Mouse (Mus musculus) CD4-positive helper T cell, adult 2 months (primary cell): ENCODE measurements around the gene Tlx1.
A peak's percentile ranks its signal among the peaks of the same experiment; 100 is the strongest.

Experiments used
- DNase-seq: peaks from one replicate; pipeline ENCODE4 v3.0.0-alpha.2; 2012; ENCODE audit warnings: low read depth, missing footprints, low spot score

The Tlx1 gene

GRCm38 (mm10) chr19:45150490-45151181 is at the start of gene Tlx1:
Tlx1 (plus strand) TSS chr19:45150680.
- no peak for DNase-seq

- DNase-seq = no peak
Observed at GRCm38 (mm10) chr19:45105591-45105990, 44.9 kb upstream of the Tlx1 start.

GRCm38 (mm10) chr19:45106689-45107088 is 43.8 kb upstream of the Tlx1 start:
- DNase-seq = no peak

GRCm38 (mm10) chr19:45110681-45111080 is 39.8 kb upstream of the Tlx1 start:
- no peak for DNase-seq

- no peak for DNase-seq
Observed at GRCm38 (mm10) chr19:45112444-45112843, 38.0 kb upstream of the Tlx1 start.

- DNase-seq = no peak
Observed at GRCm38 (mm10) chr19:45113791-45114460, 36.6 kb upstream of the Tlx1 start.

GRCm38 (mm10) chr19:45114772-45115171 is 35.7 kb upstream of the Tlx1 start:
- no peak for DNase-seq

- DNase-seq = peak; percentile 15
Observed at GRCm38 (mm10) chr19:45116798-45117197, 33.7 kb upstream of the Tlx1 start.

GRCm38 (mm10) chr19:45131966-45132628 is 18.4 kb upstream of the Tlx1 start:
- DNase-seq = no peak

- DNase-seq = no peak
Observed at GRCm38 (mm10) chr19:45142531-45142930, 7.9 kb upstream of the Tlx1 start.

- DNase-seq = no peak
Observed at GRCm38 (mm10) chr19:45143214-45143895, 7.1 kb upstream of the Tlx1 start.

GRCm38 (mm10) chr19:45147071-45147470 is 3.4 kb upstream of the Tlx1 start:
- no peak for DNase-seq

GRCm38 (mm10) chr19:45151361-45152182 is 1.1 kb downstream of the Tlx1 start:
- DNase-seq = no peak

- no peak for DNase-seq
Observed at GRCm38 (mm10) chr19:45152183-45152650, 1.7 kb downstream of the Tlx1 start.

GRCm38 (mm10) chr19:45153311-45154058 is 3.0 kb downstream of the Tlx1 start:
- DNase-seq = no peak

- no peak for DNase-seq
Observed at GRCm38 (mm10) chr19:45154059-45154386, 3.5 kb downstream of the Tlx1 start.

GRCm38 (mm10) chr19:45154521-45154920 is 4.0 kb downstream of the Tlx1 start:
- DNase-seq = no peak

GRCm38 (mm10) chr19:45155141-45155790 is 4.8 kb downstream of the Tlx1 start:
- DNase-seq = no peak

GRCm38 (mm10) chr19:45155791-45156186 is 5.3 kb downstream of the Tlx1 start:
- DNase-seq = no peak

GRCm38 (mm10) chr19:45156381-45156780 is 5.9 kb downstream of the Tlx1 start:
- DNase-seq = no peak
